In genomic region chr11:86497908-86498307, GRCm38 (mm10) we compare ENCODE assay signal across 13 mouse cellular contexts. TPM values are rescaled to one million over a fixed set of nuclear protein-coding genes. Genes with fewer than 3 reads are reported as not detected.
DNase-seq lines count a peak whose midpoint lies in the region; ATAC-seq and TF ChIP-seq lines count a peak whose summit lies in the region.
"Had no signal": no experiment of that assay in that cellular context is flagged by ENCODE, and none has a peak within 500 bp of the region (broad histone marks: within the 10 kb centered on the region; RNA-seq: fewer than 3 reads in every experiment).

No protein-coding gene starts in this region.

- H3K4me1 ChIP-seq in kidney, postnatal 0 days (replicated peaks; ENCODE audit: insufficient read depth, low read length): no peaks in the 10 kb centered on the region
- H3K4me1 ChIP-seq in ES-Bruce4 (ENCODE audit: control insufficient read depth, insufficient read depth, low read length): peaks cover 5% of the 10 kb centered on the region
- no peaks in the 10 kb centered on the region for H3K4me1 ChIP-seq in midbrain, embryonic 10.5 days
- H3K4me1 ChIP-seq: forebrain, embryonic 10.5 days; intestine, embryonic 15.5 days; limb, embryonic 10.5 days had no signal

- no peaks in the 10 kb centered on the region for H3K27me3 ChIP-seq in kidney, postnatal 0 days (ENCODE audit: insufficient read depth, low read length)
- H3K27me3 ChIP-seq in ES-Bruce4 (ENCODE audit: control insufficient read depth, insufficient read depth, low read length, poor library complexity, severe bottlenecking): no peaks in the 10 kb centered on the region
- H3K27me3 ChIP-seq in midbrain, embryonic 10.5 days (ENCODE audit: low read depth, poor library complexity, severe bottlenecking): no peaks in the 10 kb centered on the region
- H3K27me3 ChIP-seq: intestine, embryonic 15.5 days had no signal

- H3K36me3 ChIP-seq in kidney, postnatal 0 days (ENCODE audit: insufficient read depth, low read length): peaks cover 13% of the 10 kb centered on the region
- peaks cover 17% of the 10 kb centered on the region for H3K36me3 ChIP-seq in ES-Bruce4 (ENCODE audit: control insufficient read depth, insufficient read depth, low read length, poor library complexity, severe bottlenecking)
- peaks cover 41% of the 10 kb centered on the region for H3K36me3 ChIP-seq in midbrain, embryonic 10.5 days

- no peak overlapping the region for H3K4me3 ChIP-seq in kidney, postnatal 0 days (replicated peaks; ENCODE audit: low read depth, low read length)
- no peak overlapping the region for H3K4me3 ChIP-seq in ES-Bruce4 (ENCODE audit: low read depth, low read length)
- H3K4me3 ChIP-seq in midbrain, embryonic 10.5 days: no peak overlapping the region
- H3K4me3 ChIP-seq: forebrain, embryonic 10.5 days; intestine, embryonic 15.5 days; limb, embryonic 10.5 days had no signal

- intact Hi-C loops in left cerebral cortex, postnatal 10 days (cut with DNase I): no loop called here

- H3K9ac ChIP-seq in kidney, postnatal 0 days (ENCODE audit: low read depth, low read length): no peak overlapping the region
- H3K9ac ChIP-seq in ES-Bruce4 (ENCODE audit: low read depth, poor library complexity, severe bottlenecking): no peak overlapping the region
- H3K9ac ChIP-seq: intestine, embryonic 15.5 days had no signal

- no peak for TF ChIP-seq POLR2A in ES-Bruce4 (IDR thresholded peaks at IDR 0.05; ENCODE audit: insufficient read depth, low read length)

- peak; percentile 42; the same call in 1 of the 2 replicates for TF ChIP-seq CTCF in kidney, postnatal 0 days (IDR thresholded peaks at IDR 0.05; ENCODE audit: low read depth)
- TF ChIP-seq CTCF in ES-Bruce4 (IDR thresholded peaks at IDR 0.05; ENCODE audit: low read depth, low read length): peak; percentile 66

- WGBS in kidney, postnatal 0 days: 85% methylated on average over 3 of the region's 3 CpGs
- 81% methylated on average over 3 of the region's 3 CpGs for WGBS in midbrain, embryonic 10.5 days

- H3K27ac ChIP-seq in kidney, postnatal 0 days: no peak overlapping the region
- H3K27ac ChIP-seq in ES-Bruce4 (ENCODE audit: insufficient read depth, low read length): peak overlapping the region; percentile 42; the same call in 1 of the 2 replicates
- H3K27ac ChIP-seq in midbrain, embryonic 10.5 days (replicated peaks): no peak overlapping the region
- H3K27ac ChIP-seq: forebrain, embryonic 10.5 days; intestine, embryonic 15.5 days; limb, embryonic 10.5 days had no signal

- no peak for ATAC-seq in kidney, postnatal 0 days (replicated peaks; ENCODE audit: low FRiP score, low read depth)
- 0 out of 2 replicates have a peak, but pooled peaks have one; percentile 57 for ATAC-seq in erythroblast, adult 5-6 weeks (replicated peaks; ENCODE audit: low FRiP score, poor library complexity, severe bottlenecking)
- ATAC-seq in activated CD4-positive, CD25-positive, alpha-beta regulatory T cell, adult 4 months: no peak
- ATAC-seq: intestine, embryonic 15.5 days had no signal

- no peak for TF ChIP-seq EP300 in ES-Bruce4 (IDR thresholded peaks at IDR 0.05; ENCODE audit: insufficient read depth, low read depth, low read length)

- H3K4me2 ChIP-seq in kidney, postnatal 0 days (ENCODE audit: low read length): no peak overlapping the region
- H3K4me2 ChIP-seq: intestine, embryonic 15.5 days had no signal

- no peak for DNase-seq in kidney, postnatal 0 days (ENCODE audit: low spot score)
- no peak for DNase-seq in kidney, adult 18-20 months
- peak; percentile 51 for DNase-seq in 416B (ENCODE audit: low read depth)
- no peak for DNase-seq in midbrain, embryonic 10.5 days (ENCODE audit: low spot score)
- no peak for DNase-seq in left cerebral cortex, postnatal 10 days (ENCODE audit: extremely low spot score in 1 of 2, low spot score in 2 of 2)
- DNase-seq: gastrocnemius, postnatal 10 days; lung, postnatal 14 days had no signal

- no peaks in the 10 kb centered on the region for H3K9me3 ChIP-seq in kidney, postnatal 0 days (replicated peaks; ENCODE audit: low read length)
- no peaks in the 10 kb centered on the region for H3K9me3 ChIP-seq in ES-Bruce4 (replicated peaks; ENCODE audit: control insufficient read depth, insufficient read depth, low read length, poor library complexity, severe bottlenecking)
- no peaks in the 10 kb centered on the region for H3K9me3 ChIP-seq in midbrain, embryonic 10.5 days (replicated peaks)
- H3K9me3 ChIP-seq: forebrain, embryonic 10.5 days; intestine, embryonic 15.5 days; limb, embryonic 10.5 days had no signal

RNA-seq across cellular contexts. Expression of gene Rnft1, which starts 13.5 kb away (rescaled TPM):
- 48.3 and 53.3 TPM in 2 replicates for polyA plus RNA-seq in kidney, postnatal 0 days (2015; fragmentation: Nextera tagmentation; extraction: Ambion mirVana)
- 25.0 and 30.3 TPM in 2 replicates for polyA plus RNA-seq in ES-Bruce4 (2011; ENCODE audit: insufficient read depth, insufficient read length, low read depth, missing spikeins)
- total RNA-seq in erythroblast, adult 5-6 weeks (2015; ENCODE audit: low replicate concordance): 1.3 and 1.7 TPM in 2 replicates
- total RNA-seq in erythroblast, adult 5-6 weeks (2017; ENCODE audit: low replicate concordance): 2.3 and 2.8 TPM in 2 replicates
- polyA plus RNA-seq in midbrain, embryonic 10.5 days (2016; fragmentation: Nextera tagmentation; extraction: Ambion mirVana): 23.4 and 23.7 TPM in 2 replicates
- total RNA-seq in left cerebral cortex, postnatal 10 days (2021): 10 to 100 TPM; 21.4 to 21.6 TPM
- 10 to 100 TPM; 45.5 to 54.7 TPM for polyA plus RNA-seq in activated CD4-positive, CD25-positive, alpha-beta regulatory T cell, adult 4 months (2017; shearing (Covaris generic))

RNA-seq across cellular contexts. Expression of gene Rps6kb1, which starts 46.7 kb away (rescaled TPM):
- 50.8 and 55.8 TPM in 2 replicates for polyA plus RNA-seq in kidney, postnatal 0 days (2015; fragmentation: Nextera tagmentation; extraction: Ambion mirVana)
- polyA plus RNA-seq in ES-Bruce4 (2011; ENCODE audit: insufficient read depth, insufficient read length, low read depth, missing spikeins): 82.2 and 86.3 TPM in 2 replicates
- 7.5 and 12.7 TPM in 2 replicates for total RNA-seq in erythroblast, adult 5-6 weeks (2015; ENCODE audit: low replicate concordance)
- total RNA-seq in erythroblast, adult 5-6 weeks (2017; ENCODE audit: low replicate concordance): 20.2 and 24.7 TPM in 2 replicates
- 56.2 and 58.3 TPM in 2 replicates for polyA plus RNA-seq in midbrain, embryonic 10.5 days (2016; fragmentation: Nextera tagmentation; extraction: Ambion mirVana)
- 10 to 100 TPM; 46.2 to 49.6 TPM for total RNA-seq in left cerebral cortex, postnatal 10 days (2021)
- polyA plus RNA-seq in activated CD4-positive, CD25-positive, alpha-beta regulatory T cell, adult 4 months (2017; shearing (Covaris generic)): 10 to 100 TPM; 40.2 to 56.5 TPM

RNA-seq across cellular contexts. Expression of gene Tubd1, which starts 46.9 kb away (rescaled TPM):
- polyA plus RNA-seq in kidney, postnatal 0 days (2015; fragmentation: Nextera tagmentation; extraction: Ambion mirVana): 8.4 and 8.5 TPM in 2 replicates
- 9.7 and 12.1 TPM in 2 replicates for polyA plus RNA-seq in ES-Bruce4 (2011; ENCODE audit: insufficient read depth, insufficient read length, low read depth, missing spikeins)
- total RNA-seq in erythroblast, adult 5-6 weeks (2015; ENCODE audit: low replicate concordance): 0.77 and 8.8 TPM in 2 replicates
- 2.6 and 5.4 TPM in 2 replicates for total RNA-seq in erythroblast, adult 5-6 weeks (2017; ENCODE audit: low replicate concordance)
- 13.0 and 14.8 TPM in 2 replicates for polyA plus RNA-seq in midbrain, embryonic 10.5 days (2016; fragmentation: Nextera tagmentation; extraction: Ambion mirVana)
- 1 to 10 TPM; 6.1 to 7.4 TPM for total RNA-seq in left cerebral cortex, postnatal 10 days (2021)
- 1 to 10 TPM; 5.7 to 5.9 TPM for polyA plus RNA-seq in activated CD4-positive, CD25-positive, alpha-beta regulatory T cell, adult 4 months (2017; shearing (Covaris generic))
